Mouse (Mus musculus): ENCODE results near the gene Vps37d.

GRCm38 (mm10) chr5:135127669-135128068, 49.6 kb upstream of the Vps37d start:
- TF ChIP-seq MAFK (IDR thresholded peaks at IDR 0.05; ENCODE audit: insufficient read depth, low read depth, low read length) (no peak), CHD2 (IDR thresholded peaks at IDR 0.05; ENCODE audit: low read depth, low read length) (no peak), ZC3H11A (IDR thresholded peaks at IDR 0.05; ENCODE audit: borderline replicate concordance, low read depth, low read length) (no peak)
